Mouse (Mus musculus): Measurements from ENCODE around the gene Ergic1.

Ergic1 gene

DNA sequence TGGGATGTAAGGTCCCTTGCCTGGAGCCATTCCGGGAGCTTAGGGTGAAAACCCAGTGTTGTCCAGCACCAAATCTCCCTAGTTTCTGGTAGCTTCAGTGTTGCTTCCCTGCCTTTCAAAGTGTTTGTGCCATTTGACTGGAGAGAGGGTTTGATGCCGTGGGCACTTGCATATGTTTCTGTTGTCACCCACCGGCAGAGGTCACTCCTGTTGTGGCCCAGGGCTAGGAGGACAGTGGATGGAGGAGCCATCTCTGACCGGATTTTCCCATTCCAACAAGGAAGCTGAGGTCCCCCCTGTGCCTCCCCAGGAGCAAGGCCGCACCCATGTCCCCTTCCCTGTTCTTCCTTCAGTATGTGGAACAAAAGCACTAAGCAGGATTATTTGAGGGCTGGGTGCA, 128.9 kb downstream of the Ergic1 start:
- TF ChIP-seq GATA4 (IDR thresholded peaks at IDR 0.05; ENCODE audit: insufficient replicate concordance, low read length) = no peak

GRCm38 (mm10) chr17:26691110-26691509, 129.8 kb downstream of the Ergic1 start:
- no peak for TF ChIP-seq GATA4 (IDR thresholded peaks at IDR 0.05; ENCODE audit: insufficient replicate concordance, low read length)

DNA sequence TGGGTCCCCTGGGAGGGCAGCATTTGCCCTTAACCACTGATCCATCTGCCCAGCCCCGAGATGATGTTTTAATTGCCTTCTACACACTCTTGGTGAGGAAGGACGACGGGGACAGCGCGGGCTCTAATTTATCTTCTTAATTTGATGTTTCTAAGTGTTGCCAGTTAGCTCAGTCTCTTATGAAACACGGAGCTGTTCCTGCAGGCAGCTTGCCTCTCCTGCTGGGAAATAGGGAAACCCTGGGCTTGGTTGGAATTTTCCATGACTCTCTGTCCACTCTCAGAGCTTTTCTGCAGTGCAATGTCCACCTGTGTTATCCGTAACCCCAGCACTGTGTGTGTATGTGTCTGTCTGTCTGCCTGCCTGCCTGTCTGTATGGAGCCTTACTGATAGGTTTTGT, 132.1 kb downstream of the Ergic1 start:
- TF ChIP-seq GATA4 (IDR thresholded peaks at IDR 0.05; ENCODE audit: insufficient replicate concordance, low read length) = no peak

DNA sequence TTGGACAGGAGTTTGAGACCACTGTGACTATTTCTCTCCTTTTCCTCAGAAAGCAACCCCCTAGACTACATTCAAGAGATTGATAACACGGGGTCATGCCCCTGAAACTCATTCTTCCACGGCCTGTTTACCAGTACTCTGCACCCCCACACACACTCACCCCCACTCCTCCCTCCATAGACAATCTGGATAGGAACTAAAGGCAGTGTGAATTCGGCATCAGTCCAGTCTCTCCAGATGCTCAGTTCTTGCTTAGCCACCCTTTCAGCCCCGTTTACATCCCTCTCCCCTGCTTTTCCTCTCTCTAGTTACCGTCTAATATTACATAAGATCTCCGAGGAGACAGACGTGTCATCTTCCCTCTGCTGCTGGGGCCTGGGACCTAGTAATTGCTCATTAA, 132.9 kb downstream of the Ergic1 start:
- no peak for TF ChIP-seq GATA4 (IDR thresholded peaks at IDR 0.05; ENCODE audit: insufficient replicate concordance, low read length)

GRCm38 (mm10) chr17:26695193-26695592, 133.9 kb downstream of the Ergic1 start:
- TF ChIP-seq GATA4 (IDR thresholded peaks at IDR 0.05; ENCODE audit: insufficient replicate concordance, low read length) = no peak

DNA sequence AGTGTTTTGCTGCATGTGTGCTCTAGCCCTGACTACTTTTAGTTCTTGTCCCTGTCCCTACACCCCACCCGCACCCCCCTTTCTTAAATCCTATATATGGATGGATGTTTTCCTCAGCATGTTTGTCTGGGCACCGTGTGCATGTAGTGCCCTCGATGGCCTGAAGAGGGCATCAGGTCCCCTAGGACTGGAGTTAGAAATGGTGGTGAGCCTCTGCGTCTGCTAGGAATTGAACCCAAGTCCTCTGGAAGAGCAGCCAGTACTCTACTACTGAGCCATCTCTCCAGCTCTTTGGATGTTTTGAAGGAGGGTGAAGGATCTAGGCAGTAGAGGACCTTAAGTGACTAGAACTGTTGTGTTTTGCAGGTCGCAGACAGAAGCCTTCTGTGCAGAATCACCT, 137.6 kb downstream of the Ergic1 start:
- TF ChIP-seq GATA4 (IDR thresholded peaks at IDR 0.05; ENCODE audit: insufficient replicate concordance, low read length) = no peak

DNA sequence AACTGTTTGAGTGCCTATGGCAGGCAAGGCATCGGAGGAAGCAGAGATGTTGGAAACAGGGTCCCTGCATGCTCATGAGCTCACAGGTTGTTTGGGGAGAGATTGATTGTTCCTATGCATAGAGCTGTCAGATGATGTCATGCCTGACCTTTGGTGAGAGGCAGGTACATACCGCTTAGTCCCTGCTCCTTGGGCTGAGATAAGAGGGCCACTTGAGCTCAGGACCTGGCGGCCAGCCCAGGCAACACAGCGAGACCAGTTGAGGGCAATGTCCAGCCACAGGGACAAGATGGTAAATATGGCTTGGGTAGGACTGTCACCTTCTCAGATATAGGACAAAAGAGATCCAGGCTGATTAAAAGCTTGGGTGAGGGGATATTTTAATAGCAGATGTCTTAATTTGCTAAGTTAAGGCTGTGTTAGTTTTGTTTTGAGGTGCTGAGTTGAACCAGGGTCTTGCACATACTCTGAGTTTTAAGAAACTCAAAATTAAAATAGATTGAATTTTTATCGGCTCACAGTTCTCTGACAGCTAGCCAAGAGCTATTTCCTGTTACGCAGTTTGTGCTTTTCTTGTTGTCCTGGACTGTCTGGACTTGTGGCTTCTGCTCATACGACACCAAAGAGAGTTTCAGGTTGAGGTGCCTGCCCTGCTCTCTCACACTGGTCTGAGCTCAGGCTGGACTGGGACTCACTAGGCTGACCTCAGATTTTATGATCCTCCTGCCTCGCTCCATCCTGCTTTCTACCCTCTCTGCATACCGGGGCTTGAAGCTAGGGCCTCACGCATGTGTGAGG, 138.7 kb downstream of the Ergic1 start:
- peak; percentile 84 for TF ChIP-seq GATA4 (IDR thresholded peaks at IDR 0.05; ENCODE audit: insufficient replicate concordance, low read length)

GRCm38 (mm10) chr17:26701565-26701964, 140.3 kb downstream of the Ergic1 start:
- TF ChIP-seq GATA4 (IDR thresholded peaks at IDR 0.05; ENCODE audit: insufficient replicate concordance, low read length) = no peak

- TF ChIP-seq GATA4 (IDR thresholded peaks at IDR 0.05; ENCODE audit: insufficient replicate concordance, low read length) = no peak
These were observed 141.3 kb downstream of the Ergic1 start for GRCm38 (mm10) chr17:26702621-26703020.

DNA sequence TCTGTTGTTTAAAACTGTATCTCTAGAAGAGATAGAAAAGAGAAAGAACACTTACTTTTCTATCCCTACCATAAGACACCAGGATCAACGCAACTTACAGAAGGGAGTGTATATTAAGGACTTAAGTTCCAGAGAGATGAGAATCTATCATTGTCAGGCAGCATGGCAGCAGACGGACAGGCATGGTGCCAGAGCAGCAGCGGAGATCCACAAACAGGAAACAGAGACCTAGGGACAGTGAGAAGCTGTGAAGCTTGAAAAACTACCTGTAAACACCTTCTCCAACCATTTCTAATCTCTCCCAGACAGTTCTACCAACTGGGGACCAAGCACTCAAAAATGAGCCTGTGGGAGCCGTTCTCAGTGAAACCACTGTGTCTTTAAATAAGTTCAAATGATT, 142.4 kb downstream of the Ergic1 start:
- TF ChIP-seq GATA4 (IDR thresholded peaks at IDR 0.05; ENCODE audit: insufficient replicate concordance, low read length) = no peak

DNA sequence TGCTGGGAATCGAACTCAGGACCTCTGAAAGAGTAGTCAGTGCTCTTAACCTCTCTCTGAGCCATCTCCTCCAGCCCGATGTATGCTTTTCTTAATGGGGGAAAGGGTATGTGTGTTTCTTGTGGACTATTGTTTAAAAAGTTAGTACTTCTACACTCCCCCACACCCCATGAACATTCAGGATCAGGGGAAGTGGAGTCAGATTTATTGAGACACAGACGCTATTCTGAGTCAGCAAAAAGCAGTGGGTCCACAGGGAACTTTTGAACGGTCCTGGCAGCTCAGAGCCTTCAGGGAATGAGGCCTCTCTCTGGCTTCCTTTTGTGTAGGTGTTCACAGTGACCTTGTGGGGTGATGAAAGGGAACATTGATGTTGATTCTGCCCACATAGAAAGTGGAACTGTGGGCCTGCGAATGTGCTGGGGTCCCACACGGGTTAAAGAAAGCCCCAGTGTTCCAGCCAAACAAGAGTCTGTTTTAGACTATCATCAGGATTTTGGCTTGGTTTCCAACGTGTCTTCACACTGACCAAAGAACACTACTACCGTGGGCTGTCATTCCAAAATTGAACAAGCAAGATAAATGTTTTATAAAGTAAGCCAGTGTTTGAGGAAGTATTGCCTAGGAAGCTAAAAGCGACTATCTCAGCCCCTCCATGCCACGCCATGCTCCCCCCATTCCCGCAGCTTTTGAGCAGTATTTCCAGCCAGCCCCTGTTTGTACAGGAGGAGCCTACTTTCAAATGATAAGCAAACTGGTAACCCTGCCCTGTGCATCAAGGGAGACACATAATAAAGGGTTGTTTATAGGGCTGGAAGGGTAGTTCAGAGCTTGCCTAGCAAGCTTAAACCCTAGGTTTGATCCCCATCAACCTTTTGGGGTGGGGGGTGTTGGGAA, 144.4 kb downstream of the Ergic1 start:
- TF ChIP-seq GATA4 (IDR thresholded peaks at IDR 0.05; ENCODE audit: insufficient replicate concordance, low read length) = no peak
